ENCODE assay signal across 8 mouse cellular contexts in genomic region chr7:29983690-29984380, GRCm38 (mm10). TPM values are rescaled to one million over a fixed set of nuclear protein-coding genes. Genes with fewer than 3 reads are reported as not detected.
A peak's percentile ranks its signal among the peaks of the same experiment; 100 is the strongest.
DNase-seq lines count a peak whose midpoint lies in the region; ATAC-seq and TF ChIP-seq lines count a peak whose summit lies in the region.

Zfp568 (plus strand) TSS chr7:29983955.

- WGBS in forebrain, embryonic 15.5 days = under 1% methylated on average over 62 of the region's 62 CpGs
- under 1% methylated on average over 62 of the region's 62 CpGs for WGBS in lung, adult 2 months

- peak; percentile 96 for TF ChIP-seq POLR2A in lung, adult 2 months (IDR thresholded peaks at IDR 0.05; ENCODE audit: borderline replicate concordance, extremely low read depth, low read depth, low read length)

- TF ChIP-seq CTCF in lung, adult 2 months (IDR thresholded peaks at IDR 0.05; ENCODE audit: insufficient read depth, low read length) = peak; percentile 36

- peak within 1 kb of the TSS; percentile 81 for H3K4me2 ChIP-seq in forebrain, embryonic 15.5 days (replicated peaks)

- DNase-seq in ES-CJ7 (ENCODE audit: low read depth, low spot score) = peak; percentile 89
- peak; percentile 89 for DNase-seq in cerebellum, adult 11 months
- peak; percentile 91 for DNase-seq in heart, postnatal 25 days (ENCODE audit: low spot score)
- DNase-seq in layer of hippocampus, adult 18-20 months (ENCODE audit: low spot score in 2 of 2) = peak; percentile 87 to 93
- peak; percentile 89 for DNase-seq in lung, adult 2 months
- peak; percentile 73 to 77 for DNase-seq in thymus, adult 18-20 months

- peak within 1 kb of the TSS; percentile 100 for H3K4me3 ChIP-seq in forebrain, embryonic 15.5 days
- H3K4me3 ChIP-seq in lung, adult 2 months (replicated peaks; ENCODE audit: extremely low read depth, low read depth, low read length) = peak within 1 kb of the TSS; percentile 75

- peaks cover 20% of the 10 kb centered on the region for H3K4me1 ChIP-seq in forebrain, embryonic 15.5 days
- H3K4me1 ChIP-seq in lung, adult 2 months (ENCODE audit: control insufficient read depth, insufficient read depth, low read length) = no peaks in the 10 kb centered on the region

- H3K27ac ChIP-seq in forebrain, embryonic 15.5 days (replicated peaks) = peak within 1 kb of the TSS; percentile 91

- intact Hi-C loops in heart, postnatal 25 days (cut with DNase I) = loop anchor here (2.0 to 5.0 kb wide), 3 partner anchors 29 to 217 kb away; partner anchors contain the start of genes Zfp383, Zfp74 and Zfp84

- peaks cover 12% of the 10 kb centered on the region for H3K36me3 ChIP-seq in forebrain, embryonic 15.5 days

- no peaks in the 10 kb centered on the region for H3K27me3 ChIP-seq in forebrain, embryonic 15.5 days

- no peaks in the 10 kb centered on the region for H3K9me3 ChIP-seq in forebrain, embryonic 15.5 days

- peak; percentile 94 for ATAC-seq in forebrain, embryonic 15.5 days (replicated peaks)
- ATAC-seq in neutrophil, adult 5-6 weeks (ENCODE audit: extremely low read depth, insufficient number of reproducible peaks, low FRiP score, poor library complexity, severe bottlenecking) = peak; percentile 92

- H3K9ac ChIP-seq in forebrain, embryonic 15.5 days (replicated peaks) = peak within 1 kb of the TSS; percentile 72

RNA-seq across cellular contexts. Expression of gene Zfp568, which starts in this region (rescaled TPM):
- polyA plus RNA-seq in forebrain, embryonic 15.5 days (2015; fragmentation: Nextera tagmentation; extraction: Ambion mirVana) = 5.0 and 5.5 TPM in 2 replicates
- total RNA-seq in heart, postnatal 25 days (2021) = 10 to 100 TPM; 24.5 to 28.1 TPM
- 1 to 10 TPM; 3.5 to 4.5 TPM for total RNA-seq in layer of hippocampus, adult 18-20 months (2021)
- polyA plus RNA-seq in lung, adult 2 months (2012; rRNA removed) = 5.1 and 6.1 TPM in 2 replicates
- 10.7 and 18.5 TPM in 2 replicates for total RNA-seq in neutrophil, adult 5-6 weeks (2017)

Comparison
In these comparisons a context has a peak if more than half of its experiments do, and no peak if none do; other contexts are left out.
1. Peak in every context shown above with its lines: DNase-seq, ATAC-seq, H3K4me3 ChIP-seq and H3K27ac ChIP-seq.